Mouse (Mus musculus): Measurements from ENCODE around the gene Bbip1.

GRCm38 (mm10) chr19:53925338-53925751, 19.1 kb downstream of the Bbip1 start:
- TF ChIP-seq CHD2 (IDR thresholded peaks at IDR 0.05; ENCODE audit: low read depth, low read length) (no peak), ZNF384 (IDR thresholded peaks at IDR 0.05; ENCODE audit: low read depth, low read length) (no peak), HCFC1 (IDR thresholded peaks at IDR 0.05; ENCODE audit: borderline replicate concordance, insufficient read depth, low read length) (no peak)
